Mouse (Mus musculus) gastrocnemius, postnatal 14 days (tissue): ENCODE measurements around the gene Srgap1. TPM values are rescaled to one million over a fixed set of nuclear protein-coding genes. Genes with fewer than 3 reads are reported as not detected.

Experiments used
- DNase-seq: peaks from one replicate; pipeline ENCODE4 v3.0.0; 2021; ENCODE audit warnings: mixed read lengths
- intact Hi-C: fragments of 180-260 bp; cut with DNase I; formaldehyde crosslinking; loops from one replicate; pipeline ENCODE4 v1.15.1; 2025; ENCODE audit warnings: low total_unique reads
- total RNA-seq, 2 experiments: library from RNA; stranded (reverse); gene quantifications; 2 replicates each; pipeline ENCODE4 v1.2.3; 2021

Srgap1 gene
- total RNA-seq, 2 experiments from 2014 or later = 2.3 to 3.0 TPM

DNA sequence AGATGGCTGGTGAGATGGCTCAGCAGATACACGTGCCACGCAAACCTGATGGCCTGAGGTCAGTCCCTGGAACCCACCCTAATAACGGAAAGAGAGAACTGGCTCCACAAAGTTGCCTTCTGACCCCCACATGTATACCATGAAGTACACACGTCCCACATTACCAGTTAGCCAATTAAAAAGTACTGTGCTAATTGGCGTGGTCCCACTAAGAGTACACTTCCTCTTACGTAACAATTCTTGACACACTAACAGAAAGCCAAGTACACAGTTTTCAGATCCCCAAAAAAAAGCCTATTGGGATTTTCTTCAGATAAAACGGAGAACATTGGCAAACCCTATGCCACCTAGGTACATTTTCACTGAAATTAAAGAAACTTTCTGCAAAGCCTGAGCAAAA, 73.8 kb downstream of the Srgap1 start:
- no peak for DNase-seq
- intact Hi-C loops = no loop called here

- DNase-seq = no peak
- intact Hi-C loops = no loop called here
Observed at GRCm38 (mm10) chr10:121972249-121972892, 74.7 kb downstream of the Srgap1 start.

DNA sequence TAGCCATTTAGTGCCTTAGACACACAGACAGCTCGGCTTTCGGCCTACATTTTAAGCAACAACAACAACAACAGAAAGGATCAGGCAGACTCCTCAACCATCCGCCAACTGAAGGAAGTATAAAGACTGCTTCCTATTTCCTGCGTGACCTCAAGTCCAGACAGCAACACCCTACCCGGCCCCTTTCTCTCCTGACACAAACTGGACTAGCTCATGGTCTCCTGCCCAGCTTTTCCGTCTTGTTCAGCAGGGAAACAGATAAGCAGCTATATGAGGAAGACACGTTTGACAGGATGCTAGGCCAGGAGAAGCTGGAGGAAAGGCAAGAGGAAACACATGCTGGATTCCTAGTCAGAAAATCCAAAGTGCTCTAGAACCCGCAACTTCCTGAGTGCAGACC, 75.5 kb downstream of the Srgap1 start:
- intact Hi-C loops = no loop called here

GRCm38 (mm10) chr10:121970912-121971311, 76.2 kb downstream of the Srgap1 start:
- intact Hi-C loops = no loop called here
- no peak for DNase-seq

More for the DNA sequence above, 75.5 kb downstream of the Srgap1 start:
- DNase-seq = no peak

DNA sequence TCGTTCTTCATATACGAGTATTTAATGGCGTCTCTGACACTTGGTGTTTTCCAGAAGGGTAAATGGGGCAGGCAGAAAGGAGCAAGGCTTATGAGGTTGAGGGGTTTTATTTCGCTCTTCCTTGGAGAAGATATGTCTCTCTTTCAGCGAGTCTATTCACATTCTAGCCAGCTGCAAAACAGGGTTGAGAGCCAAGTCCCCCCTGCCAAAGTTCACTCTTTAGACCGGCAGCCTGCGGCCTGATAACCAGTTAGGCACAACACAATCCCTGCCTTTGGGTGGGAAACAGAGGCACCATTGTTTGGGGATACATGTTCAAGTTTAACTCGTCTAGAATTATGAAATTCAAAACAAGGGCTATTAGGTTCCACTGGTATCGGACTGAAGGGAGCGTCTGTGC, 83.0 kb downstream of the Srgap1 start:
- intact Hi-C loops = no loop called here

GRCm38 (mm10) chr10:121962053-121962452, 85.1 kb downstream of the Srgap1 start:
- DNase-seq = no peak
- intact Hi-C loops = no loop called here

More for the DNA sequence above, 83.0 kb downstream of the Srgap1 start:
- DNase-seq = no peak

DNA sequence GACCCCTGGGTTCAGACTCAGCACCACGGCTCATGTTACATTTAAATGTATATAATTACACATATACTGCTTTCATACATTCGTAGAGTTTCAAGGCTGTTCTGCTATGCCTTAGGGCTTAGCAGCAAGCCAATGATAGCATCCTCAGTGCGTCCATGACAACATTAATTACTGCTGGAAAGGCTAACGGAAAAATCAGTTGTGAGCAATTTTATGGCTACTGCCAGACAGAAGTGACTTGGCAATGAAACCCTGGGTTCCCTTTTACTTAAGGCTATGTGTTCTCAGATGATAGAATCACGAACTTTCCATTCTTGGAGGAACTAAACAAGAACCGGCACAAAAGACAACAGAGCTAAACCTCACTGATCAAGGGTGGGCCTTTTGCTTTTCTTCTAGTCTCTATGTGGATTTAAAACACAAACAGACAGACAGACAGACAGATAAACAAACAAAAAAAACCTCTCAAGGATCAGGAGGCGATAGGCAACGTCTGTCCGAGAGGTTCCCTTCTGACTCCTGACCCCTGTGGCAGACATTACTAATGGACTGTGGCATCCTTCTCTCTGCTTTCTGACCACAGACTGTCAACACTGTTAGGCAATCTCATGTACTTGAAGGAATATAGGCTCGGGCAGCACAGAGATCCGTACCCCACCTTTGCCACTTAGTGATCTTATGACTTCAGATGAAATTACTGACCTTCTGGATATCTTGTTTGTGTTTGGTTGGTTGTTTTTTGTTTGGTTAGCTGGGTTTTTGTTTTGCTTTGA, 85.8 kb downstream of the Srgap1 start:
- intact Hi-C loops = no loop called here
- no peak for DNase-seq

- DNase-seq = no peak
- intact Hi-C loops = no loop called here
Observed at GRCm38 (mm10) chr10:121958741-121959140, 88.4 kb downstream of the Srgap1 start.

DNA sequence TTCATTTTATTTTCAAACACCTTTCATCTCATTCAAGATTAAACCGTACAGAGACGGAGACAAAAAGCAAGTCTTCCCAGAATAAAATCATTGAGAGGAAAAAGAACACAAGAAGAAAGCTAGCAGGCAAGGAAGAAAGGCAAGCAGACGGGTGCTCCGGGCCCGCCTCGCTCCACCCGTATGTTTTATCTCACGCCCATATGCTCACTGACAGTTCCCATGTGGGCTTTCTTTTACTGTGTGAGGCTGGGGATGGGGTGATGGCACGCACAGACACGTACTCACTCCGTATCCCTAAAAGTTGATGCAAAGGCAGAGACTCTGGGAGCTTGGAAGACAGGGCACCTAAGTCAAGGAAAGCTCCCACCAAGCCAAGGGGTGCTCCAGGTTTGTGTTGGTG, 90.6 kb downstream of the Srgap1 start:
- no peak for DNase-seq
- intact Hi-C loops = no loop called here

- intact Hi-C loops = no loop called here
- DNase-seq = no peak
Observed at GRCm38 (mm10) chr10:121955730-121956129, 91.4 kb downstream of the Srgap1 start.

DNA sequence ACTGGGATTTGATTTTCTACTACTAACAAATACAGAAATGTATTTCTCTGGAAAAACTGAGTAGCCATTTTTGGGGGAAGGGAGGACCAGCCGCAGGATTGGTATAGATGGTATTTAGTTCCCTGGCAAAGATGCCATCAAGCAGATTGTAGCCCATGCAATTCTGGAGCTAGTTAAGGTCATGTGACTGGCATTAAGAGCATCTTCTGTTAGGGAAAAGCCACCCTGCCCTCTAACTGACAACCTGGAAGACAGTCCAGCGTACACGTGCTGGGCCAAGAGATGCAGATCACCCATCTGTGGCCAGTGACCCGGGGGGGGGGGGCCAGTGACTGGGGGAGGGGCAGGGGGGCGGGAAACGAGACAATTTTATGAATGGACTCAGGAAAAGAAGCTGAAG, 92.2 kb downstream of the Srgap1 start:
- DNase-seq = no peak
- intact Hi-C loops = no loop called here

DNA sequence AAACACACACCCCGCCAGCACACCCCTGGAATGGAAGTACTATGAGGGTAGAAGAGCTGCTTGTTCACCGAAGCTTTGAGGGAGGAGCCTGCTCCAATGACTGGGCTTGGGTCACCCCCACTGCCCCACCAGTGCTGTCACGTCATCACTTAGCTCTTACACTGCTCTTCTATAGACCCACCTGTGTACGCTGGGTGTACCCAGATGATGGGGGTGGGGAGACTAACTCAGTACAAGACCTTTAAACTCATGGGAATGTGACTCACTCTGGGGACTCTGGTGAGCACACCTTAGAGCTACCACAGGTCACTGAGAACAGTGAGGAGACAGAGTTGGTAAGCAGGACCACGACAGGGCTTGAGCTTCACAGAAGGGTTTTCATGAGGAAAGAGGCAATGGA, 94.1 kb downstream of the Srgap1 start:
- intact Hi-C loops = no loop called here
- DNase-seq = no peak

GRCm38 (mm10) chr10:121946173-121946572, 100.9 kb downstream of the Srgap1 start:
- DNase-seq = peak; percentile 9
- intact Hi-C loops = no loop called here

- intact Hi-C loops = no loop called here
- no peak for DNase-seq
Observed at GRCm38 (mm10) chr10:121931909-121932308, 115.2 kb downstream of the Srgap1 start.

- no peak for DNase-seq
- intact Hi-C loops = no loop called here
Observed at GRCm38 (mm10) chr10:121926094-121926493, 121.0 kb downstream of the Srgap1 start.

GRCm38 (mm10) chr10:121919016-121919415, 128.1 kb downstream of the Srgap1 start:
- DNase-seq = no peak
- intact Hi-C loops = no loop called here

GRCm38 (mm10) chr10:121918579-121918978, 128.5 kb downstream of the Srgap1 start:
- intact Hi-C loops = no loop called here
- no peak for DNase-seq

DNA sequence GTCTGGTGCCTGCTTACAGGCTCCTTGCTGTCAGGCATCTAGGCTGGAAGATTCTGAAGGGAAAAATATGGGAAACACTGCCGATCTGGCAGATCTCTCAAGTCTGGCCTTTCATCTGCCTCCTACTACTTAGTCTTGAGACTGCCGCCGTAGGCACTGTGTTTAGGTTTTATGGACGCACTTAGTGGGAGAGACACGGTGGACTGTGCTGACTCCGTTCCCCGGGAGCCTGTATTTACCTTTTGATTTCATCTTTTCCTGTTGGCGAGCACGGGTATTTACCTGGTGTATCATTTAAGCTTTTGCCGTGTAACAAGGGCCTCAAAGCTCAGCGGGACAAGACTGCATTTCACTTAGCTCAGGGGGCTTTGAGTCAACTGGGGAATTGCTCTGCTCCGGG, 131.6 kb downstream of the Srgap1 start:
- no peak for DNase-seq
- intact Hi-C loops = no loop called here

DNA sequence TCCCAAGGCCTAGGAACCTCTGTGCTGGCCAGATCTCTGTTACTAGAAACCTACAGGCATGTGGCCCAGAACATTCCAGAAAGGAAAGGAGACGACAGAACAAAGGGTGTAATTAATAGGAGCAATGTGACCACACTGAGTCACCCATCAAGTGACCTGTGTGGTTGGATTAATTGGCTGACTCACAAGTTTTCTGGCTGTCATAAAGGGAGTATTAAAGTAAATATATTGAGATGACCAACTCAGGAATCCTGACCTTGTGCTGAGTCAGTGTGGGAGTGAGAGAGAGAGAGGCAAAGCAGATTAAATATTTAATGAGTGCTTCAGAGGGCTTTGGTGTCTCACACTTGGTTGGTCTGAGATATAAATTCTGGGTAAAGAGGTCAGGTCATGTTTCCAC, 143.0 kb downstream of the Srgap1 start:
- intact Hi-C loops = no loop called here
- no peak for DNase-seq

DNA sequence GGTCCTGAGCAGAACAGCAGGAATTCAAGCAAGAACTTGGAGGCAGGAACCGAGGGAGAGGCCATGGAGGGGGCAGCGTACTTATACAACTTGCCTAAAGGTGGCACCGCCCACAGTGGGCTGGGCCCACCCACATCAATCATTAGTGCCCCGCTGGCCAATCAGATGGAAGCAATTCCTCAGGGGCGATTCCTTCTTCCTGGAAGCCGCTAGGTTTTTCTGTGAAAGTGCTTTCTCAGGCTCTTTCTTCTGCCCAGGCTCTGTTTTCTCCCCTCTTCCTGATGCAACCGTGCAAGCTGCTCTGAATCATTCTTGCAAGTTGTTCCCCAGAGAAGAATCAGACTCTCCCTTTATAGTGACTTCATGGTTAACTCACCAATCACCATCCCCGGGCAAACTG, 144.5 kb downstream of the Srgap1 start:
- DNase-seq = peak; percentile 38
- intact Hi-C loops = no loop called here

GRCm38 (mm10) chr10:121900772-121901171, 146.3 kb downstream of the Srgap1 start:
- intact Hi-C loops = no loop called here
- DNase-seq = no peak
